ENCODE assay signal across 9 mouse cellular contexts in the genomic region with DNA sequence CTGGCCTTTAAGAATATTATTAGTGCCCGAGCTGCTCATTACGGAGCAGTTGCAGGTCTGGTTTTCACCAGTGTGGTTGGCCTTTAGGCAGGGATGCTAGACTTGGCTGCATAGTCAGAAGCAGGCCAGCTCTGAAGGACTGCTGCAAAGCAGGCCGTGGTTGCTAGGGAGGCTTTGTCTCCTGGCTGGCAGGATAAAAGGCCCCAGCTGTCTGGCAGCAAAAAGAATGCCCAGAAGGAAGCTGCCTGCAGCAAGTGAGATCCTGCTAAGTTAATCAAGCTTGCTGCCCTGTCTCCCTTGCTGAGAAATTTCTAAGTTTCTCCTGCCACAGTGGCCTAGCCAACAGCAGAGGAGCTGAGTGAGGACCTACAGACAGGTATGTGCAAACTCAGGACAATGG.
DNase-seq lines count a peak whose midpoint lies in the region; ATAC-seq lines count a peak whose summit lies in the region.
"Had no signal": no experiment of that assay in that cellular context is flagged by ENCODE, and none has a peak within 500 bp of the region (broad histone marks: within the 10 kb centered on the region; RNA-seq: fewer than 3 reads in every experiment).

No protein-coding gene starts in this region.

- no peaks in the 10 kb centered on the region for H3K9me3 ChIP-seq in embryonic facial prominence, embryonic 10.5 days
- H3K9me3 ChIP-seq: embryonic facial prominence, embryonic 13.5 days had no signal

- peak; percentile 31 for DNase-seq in embryonic facial prominence, embryonic 10.5 days (ENCODE audit: low spot score)
- DNase-seq in frontal cortex, postnatal 25 days (ENCODE audit: low spot score in 2 of 2): peak; percentile 6
- peak; percentile 26 to 27 for DNase-seq in left cerebral cortex, postnatal 36 days (ENCODE audit: low spot score in 2 of 2)
- DNase-seq in retina, postnatal 1 day: peak; percentile 61
- no peak for DNase-seq in ovary, postnatal 10 days (ENCODE audit: low spot score)
- no peak for DNase-seq in heart, postnatal 36 days
- DNase-seq: lung, postnatal 10 days had no signal

- intact Hi-C loops in left cerebral cortex, postnatal 36 days (cut with DNase I): no loop called here
- intact Hi-C loops in heart, postnatal 36 days (cut with DNase I): no loop called here

- no peak overlapping the region for H3K4me3 ChIP-seq in embryonic facial prominence, embryonic 10.5 days
- H3K4me3 ChIP-seq: embryonic facial prominence, embryonic 13.5 days had no signal

- 0 out of 2 replicates have a peak, but pooled peaks cover 3% of the 10 kb centered on the region for H3K4me1 ChIP-seq in embryonic facial prominence, embryonic 10.5 days

- no peaks in the 10 kb centered on the region for H3K27me3 ChIP-seq in embryonic facial prominence, embryonic 10.5 days (replicated peaks; ENCODE audit: low read depth, poor library complexity, severe bottlenecking)
- H3K27me3 ChIP-seq: embryonic facial prominence, embryonic 13.5 days had no signal

- ATAC-seq in megakaryocyte-erythroid progenitor cell, adult 5-6 weeks (replicated peaks; ENCODE audit: low FRiP score, low TSS enrichment, poor library complexity, severe bottlenecking): no peak

- H3K27ac ChIP-seq in embryonic facial prominence, embryonic 10.5 days (replicated peaks): no peak overlapping the region; the same call in 1 of the 2 replicates
- H3K27ac ChIP-seq: embryonic facial prominence, embryonic 13.5 days had no signal

- WGBS in embryonic facial prominence, embryonic 10.5 days: 39% methylated on average over 3 of the region's 3 CpGs

- no peaks in the 10 kb centered on the region for H3K36me3 ChIP-seq in embryonic facial prominence, embryonic 10.5 days (replicated peaks)
- H3K36me3 ChIP-seq: embryonic facial prominence, embryonic 13.5 days had no signal

Comparison
In these comparisons a context has a peak if more than half of its experiments do, and no peak if none do; other contexts are left out.
1. DNase-seq: peak in embryonic facial prominence, embryonic 10.5 days (single experiment), frontal cortex, postnatal 25 days (2 of 2), left cerebral cortex, postnatal 36 days (2 of 2) and retina, postnatal 1 day (single experiment); none in ovary, postnatal 10 days (single experiment) and heart, postnatal 36 days (0 of 2).